Mouse (Mus musculus) spleen, adult 18-20 months (tissue): ENCODE results near the gene Cavin3.

Source experiments
- DNase-seq, 2 experiments: peaks; one replicate each; pipeline ENCODE4 v3.0.0; 2022; ENCODE audit warnings: mixed read lengths in 2 of 2

Gene Cavin3

GRCm38 (mm10) chr7:105481505-105482411 lies at the start of gene Cavin3:
TSS of gene Cavin3 (minus strand) at chr7:105482300.
- DNase-seq, result peak; percentile 12 to 18

GRCm38 (mm10) chr7:105528094-105528493 lies 46.0 kb upstream of the Cavin3 start:
- DNase-seq, result no peak

DNA sequence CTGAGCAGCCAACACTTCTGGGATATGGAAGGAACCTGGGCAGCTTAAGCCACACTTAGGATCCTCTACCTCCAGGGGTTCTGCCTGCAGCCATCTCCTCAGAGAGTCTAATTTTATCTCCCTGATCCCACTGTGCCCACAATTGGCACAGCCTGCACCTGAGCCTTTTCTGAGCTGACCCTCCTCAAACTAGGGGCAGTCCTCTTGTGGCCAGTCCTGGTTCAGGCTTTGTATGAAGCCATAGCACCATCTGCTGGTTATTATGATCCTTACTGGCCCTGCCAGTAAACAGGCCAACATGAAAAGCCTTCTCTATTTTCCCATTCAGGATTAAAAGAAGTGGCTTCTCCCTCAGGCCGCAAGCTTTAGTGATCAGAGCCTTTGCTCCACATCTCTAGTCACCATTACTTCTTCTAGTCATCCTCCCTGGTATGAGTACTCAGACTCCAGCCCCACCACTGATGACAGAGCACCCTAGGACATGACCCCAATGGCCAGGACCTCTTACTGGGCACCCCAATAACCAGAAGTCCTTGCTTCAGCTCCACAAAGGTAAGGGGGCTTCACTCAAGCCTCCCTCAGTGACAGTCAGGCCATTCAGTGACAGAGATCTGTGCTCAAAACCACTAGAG lies 45.3 kb upstream of the Cavin3 start:
- DNase-seq, result no peak

- no peak for DNase-seq
Observed at GRCm38 (mm10) chr7:105524222-105524621, 42.1 kb upstream of the Cavin3 start.

DNA sequence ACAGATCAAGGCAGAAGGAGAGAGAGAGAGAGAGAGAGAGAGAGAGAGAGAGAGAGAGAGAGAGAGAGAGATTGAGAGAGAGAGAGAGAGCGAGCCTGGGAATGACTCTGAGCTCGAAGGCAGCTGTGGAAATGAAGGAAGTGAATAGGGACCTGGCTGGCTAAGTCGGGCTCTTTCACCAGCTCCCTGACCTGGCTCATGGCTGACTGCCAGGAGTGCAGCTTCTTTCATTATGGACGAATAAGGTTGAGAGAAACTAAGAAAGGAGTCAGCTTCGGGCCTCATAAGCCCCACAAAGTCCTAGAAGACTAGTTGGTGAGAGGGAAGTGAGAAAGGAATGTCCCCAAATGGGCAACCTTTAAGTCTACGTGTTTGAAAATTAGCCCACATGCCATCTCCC lies 38.1 kb upstream of the Cavin3 start:
- no peak for DNase-seq

DNA sequence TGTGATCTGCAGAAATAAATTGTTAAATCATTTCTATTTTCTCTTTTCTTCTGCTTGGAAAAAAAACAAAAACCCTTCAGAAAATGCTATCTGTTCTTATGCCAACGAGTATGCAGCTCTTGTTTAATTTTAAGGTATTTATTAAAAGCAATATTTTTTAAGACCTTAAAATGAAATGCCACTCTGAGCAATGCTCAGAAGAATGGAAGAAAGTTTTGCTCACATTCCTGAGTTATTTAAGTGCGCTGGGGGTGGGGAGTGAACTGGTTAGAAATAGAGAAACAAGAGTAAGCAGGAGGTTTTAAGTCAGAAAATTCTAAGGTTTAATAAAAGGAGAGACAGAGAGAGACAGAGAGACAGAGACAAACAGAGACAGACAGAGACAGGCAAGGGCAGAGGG lies 37.7 kb upstream of the Cavin3 start:
- DNase-seq, result no peak

- no peak for DNase-seq
Observed at GRCm38 (mm10) chr7:105519336-105519735, 37.2 kb upstream of the Cavin3 start.

DNA sequence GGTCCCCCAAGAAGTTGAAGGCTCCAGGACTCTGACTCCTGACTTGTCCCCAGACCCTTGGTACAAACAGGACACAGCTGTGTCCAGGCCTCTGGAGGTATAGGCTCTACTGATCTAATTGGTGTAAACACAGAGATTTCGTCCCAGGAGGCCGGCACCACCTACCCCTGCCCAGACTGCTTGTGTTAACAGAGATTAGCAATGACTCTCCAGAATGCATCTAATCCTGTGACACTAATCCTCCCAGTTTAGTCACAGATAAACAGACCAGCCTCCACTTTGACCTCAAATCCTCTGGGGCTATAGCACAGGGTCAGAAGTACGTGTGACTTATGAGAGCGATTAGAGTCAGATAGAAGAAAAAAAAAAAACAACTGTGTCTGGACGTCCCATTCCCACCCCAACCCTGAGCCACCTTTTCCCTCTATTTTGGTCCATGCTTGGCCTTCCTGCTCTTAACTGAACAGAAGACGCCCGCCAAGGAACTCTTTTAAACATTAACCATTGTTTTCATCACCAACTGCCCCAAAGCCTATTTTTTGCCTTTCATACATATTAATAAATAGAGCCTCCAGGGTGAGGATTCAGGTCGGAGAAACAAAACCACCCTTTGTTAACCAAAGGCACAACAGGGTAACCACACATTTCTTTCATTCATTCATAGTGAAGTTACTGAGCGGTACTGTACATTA lies 34.7 kb upstream of the Cavin3 start:
- no peak for DNase-seq

- peak; percentile 15 to 64 for DNase-seq
Observed at GRCm38 (mm10) chr7:105515178-105515577, 33.1 kb upstream of the Cavin3 start.

GRCm38 (mm10) chr7:105514561-105514960 lies 32.5 kb upstream of the Cavin3 start:
- DNase-seq, result no peak

GRCm38 (mm10) chr7:105513845-105514291 lies 31.8 kb upstream of the Cavin3 start:
- no peak for DNase-seq

DNA sequence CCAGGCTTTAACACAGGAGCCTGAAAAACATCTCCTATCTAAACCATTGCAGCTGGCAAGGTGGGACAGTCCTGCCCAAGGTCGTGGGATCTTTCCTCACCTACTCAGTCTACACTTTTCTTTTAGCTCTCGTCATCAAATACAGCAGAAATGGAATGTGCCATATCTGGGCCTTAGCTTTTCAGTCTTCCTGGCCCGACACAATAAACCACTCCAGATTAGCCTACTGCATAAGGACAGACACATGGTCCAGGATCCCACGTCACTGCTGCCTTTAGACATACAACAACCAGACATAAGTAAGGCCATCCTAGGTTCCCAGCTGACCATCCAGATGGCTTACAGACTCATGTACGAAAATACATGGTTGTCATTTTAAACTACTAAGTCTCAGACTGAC lies 28.0 kb upstream of the Cavin3 start:
- no peak for DNase-seq

GRCm38 (mm10) chr7:105507257-105507656 lies 25.2 kb upstream of the Cavin3 start:
- no peak for DNase-seq

DNA sequence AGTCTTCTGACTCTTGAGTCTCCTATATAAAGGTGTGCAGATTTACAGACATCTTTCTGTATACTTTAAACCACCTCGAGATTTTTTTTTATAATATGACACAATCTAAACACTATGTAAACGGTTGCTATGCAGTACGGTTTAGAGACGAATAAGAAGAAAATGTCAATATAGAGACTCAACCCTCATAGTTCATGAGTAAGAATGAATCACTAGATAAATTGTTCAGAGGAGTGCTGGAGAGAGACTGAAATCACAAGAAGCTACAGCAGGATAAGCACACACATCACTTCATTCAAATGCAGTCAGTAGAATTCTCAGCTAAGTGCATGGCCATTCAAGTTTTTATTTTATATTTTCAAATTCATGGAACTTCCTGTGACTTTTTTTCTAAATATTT lies 19.9 kb upstream of the Cavin3 start:
- no peak for DNase-seq

- DNase-seq, result no peak
Observed at GRCm38 (mm10) chr7:105499676-105500075, 17.6 kb upstream of the Cavin3 start.

DNA sequence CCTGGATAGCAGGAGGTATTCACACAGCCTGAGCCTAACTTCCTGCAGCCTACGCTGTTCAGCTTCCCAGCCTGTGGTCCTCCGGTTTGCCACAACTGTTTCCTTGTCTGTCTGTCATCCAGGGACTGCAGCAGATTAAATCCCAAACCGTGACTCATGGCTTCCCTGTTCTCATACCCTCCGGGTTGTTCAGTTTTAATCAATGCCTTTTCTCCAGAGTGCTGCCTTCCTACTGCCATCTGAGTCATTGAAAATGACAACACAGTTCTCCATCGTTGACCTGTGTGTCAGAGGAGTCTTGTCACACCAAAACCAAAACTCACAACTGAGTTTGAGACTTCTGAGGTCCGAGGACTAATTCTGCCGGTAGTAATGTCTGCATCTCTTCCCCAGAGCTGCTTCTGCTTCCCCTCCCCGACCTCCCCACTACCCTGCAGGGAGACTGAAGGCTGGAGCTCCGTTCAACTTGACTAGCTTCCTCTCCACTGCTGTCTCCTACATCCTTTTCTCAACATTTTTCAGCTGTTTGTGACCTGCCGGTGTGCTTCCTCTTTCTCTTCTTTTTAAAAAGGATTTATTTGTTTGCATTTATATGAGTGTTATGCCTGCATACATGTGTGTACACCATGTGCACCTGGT lies 16.9 kb upstream of the Cavin3 start:
- DNase-seq, result no peak

- no peak for DNase-seq
Observed at GRCm38 (mm10) chr7:105497881-105498280, 15.8 kb upstream of the Cavin3 start.

- no peak for DNase-seq
Observed at GRCm38 (mm10) chr7:105487104-105487876, 5.2 kb upstream of the Cavin3 start.

- DNase-seq, result no peak
Observed at GRCm38 (mm10) chr7:105485029-105485428, 2.9 kb upstream of the Cavin3 start.

- no peak for DNase-seq
Observed at GRCm38 (mm10) chr7:105482426-105482825, 326 bp upstream of the Cavin3 start.

GRCm38 (mm10) chr7:105480561-105481504 lies 1.3 kb downstream of the Cavin3 start:
- DNase-seq, result no peak
